Mouse (Mus musculus): ENCODE measurements around the gene Prkce. TPM values are rescaled to one million over a fixed set of nuclear protein-coding genes. Genes with fewer than 3 reads are reported as not detected.

Gene Prkce
- polyA plus RNA-seq, 1 experiment = not detected

GRCm38 (mm10) chr17:86414608-86415007, 247.0 kb downstream of the Prkce start:
- peaks cover 57% of the 10 kb centered on the region for H3K4me1 ChIP-seq (ENCODE audit: control insufficient read depth, insufficient read depth, low read length)
- no peak overlapping the region for H3K27ac ChIP-seq (ENCODE audit: insufficient read depth, low read depth, low read length)
- WGBS = 79% methylated on average over 8 of the region's 8 CpGs
- no peak overlapping the region for H3K4me3 ChIP-seq (ENCODE audit: insufficient read depth, low read depth, low read length)
- TF ChIP-seq POLR2A (IDR thresholded peaks at IDR 0.05; ENCODE audit: insufficient read depth, low read depth, low read length) (no peak), CTCF (IDR thresholded peaks at IDR 0.05; ENCODE audit: insufficient read depth, low read depth, low read length) (no peak)

- TF ChIP-seq POLR2A (IDR thresholded peaks at IDR 0.05; ENCODE audit: insufficient read depth, low read depth, low read length) = no peak
- TF ChIP-seq CTCF (IDR thresholded peaks at IDR 0.05; ENCODE audit: insufficient read depth, low read depth, low read length) = no peak
- Histone ChIP-seq H3K4me1 (ENCODE audit: control insufficient read depth, insufficient read depth, low read length) (peaks cover 53% of the 10 kb centered on the region), H3K27ac (ENCODE audit: insufficient read depth, low read depth, low read length) (peak overlapping the region; percentile 35; the same call in 1 of the 2 replicates), H3K4me3 (ENCODE audit: insufficient read depth, low read depth, low read length) (no peak overlapping the region)
- 71% methylated on average over 7 of the region's 7 CpGs for WGBS
Observed at GRCm38 (mm10) chr17:86415989-86416388, 248.4 kb downstream of the Prkce start.

GRCm38 (mm10) chr17:86418334-86418733, 250.7 kb downstream of the Prkce start:
- H3K4me1 ChIP-seq (ENCODE audit: control insufficient read depth, insufficient read depth, low read length) = peaks cover 37% of the 10 kb centered on the region
- TF ChIP-seq POLR2A (IDR thresholded peaks at IDR 0.05; ENCODE audit: insufficient read depth, low read depth, low read length) (no peak), CTCF (IDR thresholded peaks at IDR 0.05; ENCODE audit: insufficient read depth, low read depth, low read length) (no peak)
- 43% methylated on average over 17 of the region's 17 CpGs for WGBS
- H3K4me3 ChIP-seq (ENCODE audit: insufficient read depth, low read depth, low read length) = no peak overlapping the region
- H3K27ac ChIP-seq (ENCODE audit: insufficient read depth, low read depth, low read length) = no peak overlapping the region

GRCm38 (mm10) chr17:86419199-86419598, 251.6 kb downstream of the Prkce start:
- no peak for TF ChIP-seq CTCF (IDR thresholded peaks at IDR 0.05; ENCODE audit: insufficient read depth, low read depth, low read length)
- no peak for TF ChIP-seq POLR2A (IDR thresholded peaks at IDR 0.05; ENCODE audit: insufficient read depth, low read depth, low read length)
- Histone ChIP-seq H3K4me3 (ENCODE audit: insufficient read depth, low read depth, low read length) (no peak overlapping the region), H3K27ac (ENCODE audit: insufficient read depth, low read depth, low read length) (no peak overlapping the region), H3K4me1 (ENCODE audit: control insufficient read depth, insufficient read depth, low read length) (peaks cover 39% of the 10 kb centered on the region)
- 87% methylated on average over 6 of the region's 6 CpGs for WGBS

- 38% methylated on average over 10 of the region's 10 CpGs for WGBS
- H3K4me1 ChIP-seq (ENCODE audit: control insufficient read depth, insufficient read depth, low read length) = peaks cover 35% of the 10 kb centered on the region
- no peak overlapping the region; the same call in 1 of the 2 replicates for H3K27ac ChIP-seq (ENCODE audit: insufficient read depth, low read depth, low read length)
- TF ChIP-seq CTCF (IDR thresholded peaks at IDR 0.05; ENCODE audit: insufficient read depth, low read depth, low read length) = no peak
- TF ChIP-seq POLR2A (IDR thresholded peaks at IDR 0.05; ENCODE audit: insufficient read depth, low read depth, low read length) = no peak
- H3K4me3 ChIP-seq (ENCODE audit: insufficient read depth, low read depth, low read length) = no peak overlapping the region
Observed at GRCm38 (mm10) chr17:86420646-86421338, 253.2 kb downstream of the Prkce start.

GRCm38 (mm10) chr17:86422023-86422422, 254.4 kb downstream of the Prkce start:
- H3K4me1 ChIP-seq (ENCODE audit: control insufficient read depth, insufficient read depth, low read length) = peaks cover 25% of the 10 kb centered on the region
- no peak overlapping the region for H3K27ac ChIP-seq (ENCODE audit: insufficient read depth, low read depth, low read length)
- no peak for TF ChIP-seq CTCF (IDR thresholded peaks at IDR 0.05; ENCODE audit: insufficient read depth, low read depth, low read length)
- H3K4me3 ChIP-seq (ENCODE audit: insufficient read depth, low read depth, low read length) = no peak overlapping the region
- WGBS = 82% methylated on average over 4 of the region's 4 CpGs

GRCm38 (mm10) chr17:86429877-86430276, 262.3 kb downstream of the Prkce start:
- no peak overlapping the region for H3K4me3 ChIP-seq (ENCODE audit: insufficient read depth, low read depth, low read length)
- TF ChIP-seq CTCF (IDR thresholded peaks at IDR 0.05; ENCODE audit: insufficient read depth, low read depth, low read length) (no peak), POLR2A (IDR thresholded peaks at IDR 0.05; ENCODE audit: insufficient read depth, low read depth, low read length) (no peak)
- H3K4me1 ChIP-seq (ENCODE audit: control insufficient read depth, insufficient read depth, low read length) = peaks cover 15% of the 10 kb centered on the region
- WGBS = 45% methylated on average over 6 of the region's 6 CpGs
- peak overlapping the region; percentile 16; the same call in 1 of the 2 replicates for H3K27ac ChIP-seq (ENCODE audit: insufficient read depth, low read depth, low read length)

GRCm38 (mm10) chr17:86433117-86433516, 265.5 kb downstream of the Prkce start:
- H3K4me3 ChIP-seq (ENCODE audit: insufficient read depth, low read depth, low read length) = no peak overlapping the region
- H3K4me1 ChIP-seq (ENCODE audit: control insufficient read depth, insufficient read depth, low read length) = peaks cover 32% of the 10 kb centered on the region
- no peak overlapping the region for H3K27ac ChIP-seq (ENCODE audit: insufficient read depth, low read depth, low read length)
- TF ChIP-seq POLR2A (IDR thresholded peaks at IDR 0.05; ENCODE audit: insufficient read depth, low read depth, low read length) (no peak), CTCF (IDR thresholded peaks at IDR 0.05; ENCODE audit: insufficient read depth, low read depth, low read length) (no peak)
- 87% methylated on average over 2 of the region's 2 CpGs for WGBS

- TF ChIP-seq CTCF (IDR thresholded peaks at IDR 0.05; ENCODE audit: insufficient read depth, low read depth, low read length) (no peak), POLR2A (IDR thresholded peaks at IDR 0.05; ENCODE audit: insufficient read depth, low read depth, low read length) (no peak)
- 72% methylated on average over 11 of the region's 11 CpGs for WGBS
- Histone ChIP-seq H3K4me3 (ENCODE audit: insufficient read depth, low read depth, low read length) (no peak overlapping the region), H3K27ac (ENCODE audit: insufficient read depth, low read depth, low read length) (no peak overlapping the region), H3K4me1 (ENCODE audit: control insufficient read depth, insufficient read depth, low read length) (peaks cover 32% of the 10 kb centered on the region)
Observed at GRCm38 (mm10) chr17:86433813-86434212, 266.2 kb downstream of the Prkce start.
